Mouse (Mus musculus) liver, adult 2 months (tissue): ENCODE measurements around the gene Gsg1l.

Experiments used
- CTCF ChIP-seq: fragments of 200-500 bp; IDR thresholded peaks from 2 replicates; pipeline ENCODE4 v1.5.1; 2011; ENCODE audit warnings: low read depth, low read length, control low read depth
- POLR2A ChIP-seq: fragments of 200-500 bp; IDR thresholded peaks from 2 replicates; pipeline ENCODE4 v1.6.1; 2011; ENCODE audit warnings: low read length, control low read depth; ENCODE audit not compliant: insufficient read depth; ENCODE audit errors: extremely low read depth

GRCm38 (mm10) chr7:125931602-125932001 is 150.6 kb downstream of the Gsg1l start:
- TF ChIP-seq CTCF: no peak
- no peak for TF ChIP-seq POLR2A
